Mouse (Mus musculus): ENCODE data around the gene Ier3.

DNA sequence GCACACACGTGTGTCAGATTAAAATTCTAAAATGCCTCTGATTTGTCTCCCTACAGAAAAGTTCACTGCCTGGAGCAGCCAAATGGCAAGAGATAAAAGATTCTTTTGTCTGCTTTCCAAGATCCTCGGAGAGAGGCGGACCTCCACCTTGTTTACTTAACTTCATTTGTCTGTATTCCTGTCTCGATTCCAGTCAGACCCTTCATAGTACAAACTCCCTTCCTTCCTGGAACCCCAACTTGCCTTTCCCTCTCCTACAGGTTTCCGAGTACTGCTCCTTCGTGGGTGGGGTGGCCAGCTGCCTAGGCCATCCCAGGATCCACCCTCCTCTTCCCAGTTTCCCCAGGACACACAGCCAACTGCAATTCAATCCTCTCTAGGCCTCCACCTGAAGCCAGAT lies 18.5 kb upstream of the Ier3 start:
- TF ChIP-seq MAFK (IDR thresholded peaks at IDR 0.05; ENCODE audit: insufficient read depth, low read depth, low read length) = no peak
- TF ChIP-seq CHD2 (IDR thresholded peaks at IDR 0.05; ENCODE audit: low read depth, low read length) = no peak
- no peak for TF ChIP-seq ZNF384 (IDR thresholded peaks at IDR 0.05; ENCODE audit: low read depth, low read length)
- no peak for TF ChIP-seq ZC3H11A (IDR thresholded peaks at IDR 0.05; ENCODE audit: borderline replicate concordance, low read depth, low read length)
